Mouse (Mus musculus) erythroblast, embryonic 14.5 days (primary cell): ENCODE data around the gene Chrd.

Experiments used
- GATA1 ChIP-seq: IDR thresholded peaks from 2 replicates; pipeline ENCODE4 v1.6.1; 2012; ENCODE audit warnings: low read length, inconsistent platforms, mixed read lengths
- TAL1 ChIP-seq: IDR thresholded peaks from 3 replicates; pipeline ENCODE4 v1.6.1; 2012; ENCODE audit warnings: low read length, inconsistent platforms, mixed read lengths

- TF ChIP-seq TAL1 (no peak), GATA1 (no peak)
Measured at GRCm38 (mm10) chr16:20739845-20740244, 6.9 kb downstream of the Chrd start.
